Comparison of ENCODE assay signal across 14 mouse cellular contexts in genomic region chr1:119293839-119294238, GRCm38 (mm10).
DNase-seq lines count a peak whose midpoint lies in the region; ATAC-seq lines count a peak whose summit lies in the region.
"Had no signal": no experiment of that assay in that cellular context is flagged by ENCODE, and none has a peak within 500 bp of the region (broad histone marks: within the 10 kb centered on the region; RNA-seq: fewer than 3 reads in every experiment).

No protein-coding gene starts in this region.

- intact Hi-C loops in left cerebral cortex, postnatal 10 days (cut with DNase I), result no loop called here

- H3K27me3 ChIP-seq in liver, embryonic 11.5 days (replicated peaks; ENCODE audit: control insufficient read depth, insufficient read depth, low read length), result no peaks in the 10 kb centered on the region
- H3K27me3 ChIP-seq: embryonic facial prominence, embryonic 13.5 days had no signal

- H3K9me3 ChIP-seq in liver, embryonic 11.5 days (ENCODE audit: control insufficient read depth, low read length), result no peaks in the 10 kb centered on the region
- H3K9me3 ChIP-seq: embryonic facial prominence, embryonic 13.5 days; forebrain, embryonic 10.5 days had no signal

- WGBS in liver, embryonic 11.5 days, result 73% methylated on average over 9 of the region's 9 CpGs

- no peak overlapping the region for H3K27ac ChIP-seq in liver, embryonic 11.5 days (ENCODE audit: low read depth, low read length)
- H3K27ac ChIP-seq: embryonic facial prominence, embryonic 13.5 days; forebrain, embryonic 10.5 days; macrophage had no signal

- H3K4me2 ChIP-seq in liver, embryonic 11.5 days, result no peak overlapping the region
- H3K4me2 ChIP-seq: embryonic facial prominence, embryonic 13.5 days had no signal

- no peak overlapping the region for H3K9ac ChIP-seq in liver, embryonic 11.5 days (ENCODE audit: low read depth, low read length)
- H3K9ac ChIP-seq: embryonic facial prominence, embryonic 13.5 days had no signal

- no peaks in the 10 kb centered on the region for H3K36me3 ChIP-seq in liver, embryonic 11.5 days (ENCODE audit: control insufficient read depth, insufficient read depth, low read length)
- H3K36me3 ChIP-seq: embryonic facial prominence, embryonic 13.5 days; forebrain, embryonic 10.5 days had no signal

- no peak overlapping the region for H3K4me3 ChIP-seq in liver, embryonic 11.5 days (ENCODE audit: low read depth, low read length)
- H3K4me3 ChIP-seq: embryonic facial prominence, embryonic 13.5 days; forebrain, embryonic 10.5 days had no signal

- peak; percentile 53; the same call in 1 of the 2 replicates for ATAC-seq in liver, embryonic 11.5 days (replicated peaks; ENCODE audit: low FRiP score)

- DNase-seq in cerebellum, adult 9-11 months, result peak; percentile 37
- DNase-seq in cerebellum, adult 11 months, result no peak
- peak; percentile 52 for DNase-seq in kidney, adult 9 months
- DNase-seq in liver, embryonic 11.5 days (ENCODE audit: low spot score), result no peak
- peak; percentile 43 for DNase-seq in lung, postnatal 14 days
- no peak for DNase-seq in spleen, adult 18-20 months
- DNase-seq in left cerebral cortex, postnatal 10 days (ENCODE audit: extremely low spot score in 1 of 2, low spot score in 2 of 2), result no peak
- no peak for DNase-seq in heart, adult 11 months
- DNase-seq: heart, postnatal 10 days; layer of hippocampus, adult 9-11 months; midbrain, embryonic 14.5 days had no signal

- no peaks in the 10 kb centered on the region for H3K4me1 ChIP-seq in liver, embryonic 11.5 days (replicated peaks; ENCODE audit: control insufficient read depth, insufficient read depth, low read length)
- H3K4me1 ChIP-seq: embryonic facial prominence, embryonic 13.5 days; forebrain, embryonic 10.5 days had no signal

Comparison
In these comparisons a context has a peak if more than half of its experiments do, and no peak if none do; other contexts are left out.
1. DNase-seq: peak in cerebellum, adult 9-11 months (single experiment), kidney, adult 9 months (single experiment) and lung, postnatal 14 days (single experiment); none in cerebellum, adult 11 months (single experiment), liver, embryonic 11.5 days (single experiment), spleen, adult 18-20 months (0 of 2), left cerebral cortex, postnatal 10 days (0 of 2) and heart, adult 11 months (single experiment).